Mouse (Mus musculus): ENCODE data around the gene Sik1.

Sik1 gene

DNA sequence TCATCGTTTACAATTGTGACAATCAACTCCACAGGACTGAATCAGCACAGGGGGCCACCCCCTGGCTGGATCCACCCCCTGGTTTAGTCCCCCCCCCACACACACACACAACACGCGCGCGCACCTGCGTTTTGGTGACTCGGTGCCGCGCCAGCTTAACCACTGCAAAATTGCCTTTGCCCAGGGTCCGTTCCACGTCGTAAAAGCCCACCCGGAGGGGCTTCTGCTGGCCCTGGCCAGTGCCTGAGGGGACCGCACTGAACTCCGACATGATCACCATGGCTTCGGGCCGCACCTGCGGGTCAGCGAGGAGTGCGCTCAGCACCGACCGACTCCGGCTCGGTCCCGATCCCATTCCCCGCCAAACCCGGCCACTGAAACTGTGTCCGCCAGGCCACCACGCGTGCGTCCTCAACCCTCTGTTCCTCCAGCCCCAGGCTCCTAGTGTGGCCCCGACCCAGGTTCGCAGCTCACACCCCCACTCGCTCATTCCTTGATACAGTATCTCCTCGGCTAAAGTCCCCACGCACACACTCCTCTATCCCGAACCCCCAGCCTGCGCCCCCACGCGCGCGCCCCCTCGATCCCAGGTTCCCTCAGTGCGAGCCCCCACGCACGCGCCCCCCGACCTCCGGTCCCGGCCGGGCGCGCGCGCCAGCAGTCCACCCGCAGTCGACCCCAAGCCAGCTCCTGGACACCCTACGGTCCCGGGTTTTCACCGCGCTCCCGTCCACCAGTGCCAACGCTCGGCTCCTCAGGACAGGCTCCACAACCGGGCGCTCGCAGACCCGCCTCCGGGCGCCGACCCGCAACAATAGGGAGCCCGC is 621 bp downstream of the Sik1 start:
- peak; percentile 66 to 77 for DNase-seq

DNA sequence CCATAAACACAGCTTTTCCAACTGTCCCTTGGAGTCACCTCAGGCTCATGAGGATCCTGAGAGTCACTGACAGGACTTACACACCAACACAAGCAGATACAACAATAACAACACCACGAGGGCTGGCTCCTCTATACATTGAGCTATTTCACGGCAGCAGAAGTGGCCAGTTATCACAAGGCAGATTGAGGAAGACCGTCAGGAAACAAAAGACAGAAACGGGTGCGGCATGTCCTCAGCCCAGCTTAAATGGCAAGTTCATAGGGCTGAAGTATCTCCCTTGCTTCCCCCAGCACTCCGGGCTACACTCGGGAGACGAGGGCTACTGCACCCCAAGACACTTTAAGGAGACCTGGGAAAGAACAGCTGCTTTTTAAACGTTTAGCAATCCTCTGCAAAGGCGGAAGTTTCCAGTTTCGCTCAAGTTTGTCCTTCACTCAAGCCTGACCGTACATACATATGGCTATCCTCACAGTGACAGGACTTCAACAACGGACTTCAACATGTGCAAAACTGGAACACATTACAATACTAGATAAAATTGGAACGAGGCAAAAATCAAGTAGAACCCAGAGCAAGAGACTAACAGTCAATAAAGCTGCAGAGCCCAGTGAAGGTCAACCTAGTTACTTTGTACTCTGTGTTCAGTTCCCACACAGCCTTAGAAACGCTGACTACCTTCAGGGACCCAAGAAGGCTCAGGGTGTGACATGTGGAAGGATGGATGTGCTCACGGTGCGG is 2.0 kb downstream of the Sik1 start:
- peak in 1 of 2 experiments; percentile 31 for DNase-seq

DNA sequence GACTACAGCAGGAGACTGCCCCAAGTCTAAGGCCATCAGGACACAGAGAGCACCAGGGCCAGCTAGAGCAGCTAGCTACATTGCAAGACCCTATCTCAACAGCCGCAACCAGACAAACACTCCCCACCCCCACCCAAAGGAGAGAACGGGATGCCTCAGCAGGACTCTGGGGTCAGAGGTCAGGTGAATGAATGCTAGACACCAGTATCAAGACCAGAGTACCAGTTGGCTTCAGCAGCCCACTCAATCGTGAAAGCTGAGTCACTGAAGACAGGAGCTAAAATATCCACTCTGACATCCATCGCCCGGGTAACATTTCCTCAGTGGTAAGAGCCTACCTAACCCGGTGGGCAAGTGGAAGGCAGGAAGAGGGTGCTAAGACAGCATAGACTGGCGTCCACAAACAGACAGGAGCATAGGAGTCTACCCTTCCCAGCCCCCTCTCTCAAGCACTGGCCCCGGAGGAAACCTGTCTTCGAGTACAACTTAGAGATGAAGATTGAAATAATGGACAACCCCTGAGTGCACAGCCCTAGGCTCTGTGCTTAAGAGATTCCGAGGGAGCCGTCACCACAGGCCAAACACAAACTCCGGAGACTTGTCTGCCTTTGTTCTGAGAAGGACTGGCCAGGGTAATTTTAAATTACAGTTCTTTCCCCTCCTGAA is 2.7 kb downstream of the Sik1 start:
- peak in 1 of 2 experiments; percentile 37 for DNase-seq

DNA sequence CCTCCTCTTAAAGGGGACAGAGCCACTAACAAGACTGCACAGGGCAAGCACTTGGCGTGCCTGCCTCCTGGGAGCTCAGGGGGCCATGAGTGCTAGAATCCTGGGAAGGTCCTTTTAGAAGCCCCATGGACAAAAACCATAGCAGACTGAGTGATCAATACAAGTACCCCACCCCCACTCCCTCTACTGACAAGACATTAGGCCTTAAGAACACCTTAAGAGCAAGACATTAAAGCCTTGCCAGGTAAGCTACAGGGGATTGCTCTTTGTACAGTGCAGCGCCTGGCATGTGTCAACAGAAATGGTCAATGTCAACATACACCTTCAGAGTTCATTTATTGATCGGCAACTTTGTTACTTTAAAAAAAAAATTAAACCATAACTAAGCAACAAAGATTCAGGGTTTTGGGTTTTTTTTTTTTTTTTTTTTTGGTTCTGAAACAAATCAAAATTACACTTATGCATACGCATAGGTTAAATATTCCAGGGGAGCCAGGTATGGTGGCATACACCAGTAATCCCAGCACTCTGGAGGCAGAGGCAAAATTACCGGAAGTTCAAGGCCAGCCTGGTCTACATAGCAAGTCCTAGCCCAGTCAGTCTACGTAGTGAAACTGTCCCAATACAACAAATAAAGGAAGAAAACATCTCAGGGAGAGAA is 3.7 kb downstream of the Sik1 start:
- no peak for DNase-seq

DNA sequence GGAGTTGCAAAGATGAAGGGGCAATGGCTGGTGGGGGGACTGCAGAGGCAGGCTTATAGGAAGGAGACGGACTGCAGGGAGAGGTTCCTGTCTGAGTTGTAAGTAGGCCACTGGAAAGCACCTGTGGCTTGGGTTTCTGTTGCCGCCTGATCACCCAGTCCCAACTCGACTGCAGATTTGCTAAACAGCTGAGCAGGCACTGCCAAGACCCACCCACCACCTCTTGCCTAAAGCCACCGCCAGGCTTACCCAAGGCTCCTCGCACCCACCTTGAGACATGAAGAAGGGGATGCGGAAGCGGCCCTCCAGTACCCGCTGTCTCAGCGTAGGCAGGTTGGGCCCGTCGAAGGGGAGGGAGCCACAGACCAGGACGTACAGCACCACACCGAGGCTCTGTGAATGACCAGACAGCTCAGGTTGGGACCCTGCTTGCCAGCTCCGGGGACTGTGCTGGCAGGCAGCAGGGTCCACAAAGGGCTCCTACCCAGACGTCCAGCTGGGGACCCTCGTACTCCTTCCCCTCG is 5.1 kb downstream of the Sik1 start:
- no peak for DNase-seq

DNA sequence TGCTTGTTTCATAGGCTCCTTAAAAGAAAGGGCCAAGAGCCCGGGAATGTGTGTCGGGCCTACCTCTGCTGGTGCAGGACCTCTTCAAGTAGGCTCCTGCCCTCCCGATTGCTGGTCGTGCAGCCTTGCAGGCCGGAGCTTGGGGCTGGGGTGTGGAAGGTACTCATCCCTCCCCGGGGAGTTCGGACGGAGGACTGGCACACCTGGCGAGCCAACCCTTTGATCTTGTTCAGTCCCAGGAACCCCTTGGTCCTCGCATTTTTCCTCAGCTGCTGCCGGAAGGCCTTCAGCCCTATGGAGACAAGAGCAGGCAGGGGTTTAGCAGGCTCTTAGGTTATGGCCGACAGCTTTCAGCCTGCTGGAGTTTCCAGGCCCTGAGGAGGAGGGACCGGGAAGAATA is 8.6 kb downstream of the Sik1 start:
- no peak for DNase-seq

DNA sequence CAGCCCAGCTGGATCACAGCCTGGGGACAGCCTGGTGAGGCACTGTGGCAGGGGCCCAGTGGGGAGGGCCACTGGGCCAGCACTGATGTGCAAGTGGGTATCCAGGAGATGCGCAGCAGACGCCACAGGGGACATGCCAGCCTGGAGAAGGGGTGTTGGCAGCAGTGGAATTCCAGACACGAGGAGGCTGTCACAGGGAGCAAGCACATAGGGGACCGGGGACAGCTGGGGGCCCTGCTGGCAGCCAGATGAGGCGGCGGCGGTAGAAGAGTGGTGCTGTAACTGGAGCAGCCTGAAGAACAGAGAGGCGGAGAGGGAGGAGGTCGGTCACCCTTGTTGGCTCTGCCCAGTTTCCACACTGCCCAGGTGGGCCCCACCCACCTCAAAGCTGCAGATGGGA is 9.3 kb downstream of the Sik1 start:
- DNase-seq, result no peak

DNA sequence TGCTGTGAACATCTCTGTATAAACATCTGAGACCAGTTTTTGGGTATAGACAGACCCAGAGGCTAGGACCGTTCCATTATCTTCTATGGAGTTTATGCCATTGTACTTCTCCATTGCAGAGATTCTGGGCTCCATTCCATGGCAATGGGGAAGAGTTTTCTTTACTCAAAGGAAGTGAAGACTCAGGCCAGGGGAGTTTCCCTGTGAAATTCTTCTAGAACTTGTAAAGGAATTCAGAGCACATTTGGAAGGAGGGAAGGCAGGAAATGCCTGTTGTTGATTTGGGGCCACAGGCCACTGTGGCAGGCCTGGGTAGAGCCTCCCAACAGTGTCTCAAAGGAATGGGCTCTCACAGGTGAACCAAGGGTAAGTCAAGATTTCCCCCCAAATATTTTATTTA is 11.7 kb downstream of the Sik1 start:
- no peak for DNase-seq

DNA sequence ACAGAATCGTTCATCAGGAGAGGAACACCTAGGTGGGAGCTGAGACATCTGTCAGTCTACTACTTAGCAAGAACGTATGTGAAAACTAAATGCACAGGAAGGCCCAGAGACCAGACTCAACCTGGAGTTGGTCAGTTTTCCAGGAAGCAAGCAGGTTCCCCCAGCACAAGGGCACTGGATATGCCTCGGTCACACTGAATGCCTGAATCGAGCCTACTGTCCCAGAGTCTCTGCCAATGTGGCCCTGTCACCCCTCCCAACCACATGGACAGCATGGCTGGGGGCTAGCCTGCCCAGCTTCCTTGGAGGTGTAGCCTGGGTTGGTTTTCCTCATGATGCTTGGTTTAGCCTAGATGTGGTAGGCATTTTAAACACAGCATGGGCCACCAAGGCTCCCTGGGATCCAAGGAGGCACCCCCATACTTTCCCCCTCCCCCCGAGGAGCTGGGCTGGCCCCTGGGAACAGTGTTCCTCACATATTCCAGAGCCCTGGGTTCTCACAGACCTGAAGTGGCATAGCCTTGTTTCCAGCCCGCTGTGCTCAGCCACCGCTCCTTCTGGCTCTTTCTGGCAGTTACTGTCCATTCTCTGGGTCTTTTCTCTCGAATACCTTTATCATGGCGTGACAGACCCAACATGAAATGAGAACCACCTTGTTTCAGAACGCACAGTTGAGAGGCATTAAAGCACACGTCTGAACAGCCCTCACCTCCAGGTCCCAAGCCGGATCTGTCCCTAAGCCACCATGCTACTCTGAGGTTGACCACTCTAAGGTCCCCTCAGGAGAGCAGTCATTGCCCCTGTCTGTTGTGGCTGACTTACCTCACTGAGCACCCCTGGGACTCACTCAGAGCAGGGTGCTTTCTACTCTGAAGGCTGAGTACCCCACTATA is 12.4 kb downstream of the Sik1 start:
- no peak for DNase-seq

DNA sequence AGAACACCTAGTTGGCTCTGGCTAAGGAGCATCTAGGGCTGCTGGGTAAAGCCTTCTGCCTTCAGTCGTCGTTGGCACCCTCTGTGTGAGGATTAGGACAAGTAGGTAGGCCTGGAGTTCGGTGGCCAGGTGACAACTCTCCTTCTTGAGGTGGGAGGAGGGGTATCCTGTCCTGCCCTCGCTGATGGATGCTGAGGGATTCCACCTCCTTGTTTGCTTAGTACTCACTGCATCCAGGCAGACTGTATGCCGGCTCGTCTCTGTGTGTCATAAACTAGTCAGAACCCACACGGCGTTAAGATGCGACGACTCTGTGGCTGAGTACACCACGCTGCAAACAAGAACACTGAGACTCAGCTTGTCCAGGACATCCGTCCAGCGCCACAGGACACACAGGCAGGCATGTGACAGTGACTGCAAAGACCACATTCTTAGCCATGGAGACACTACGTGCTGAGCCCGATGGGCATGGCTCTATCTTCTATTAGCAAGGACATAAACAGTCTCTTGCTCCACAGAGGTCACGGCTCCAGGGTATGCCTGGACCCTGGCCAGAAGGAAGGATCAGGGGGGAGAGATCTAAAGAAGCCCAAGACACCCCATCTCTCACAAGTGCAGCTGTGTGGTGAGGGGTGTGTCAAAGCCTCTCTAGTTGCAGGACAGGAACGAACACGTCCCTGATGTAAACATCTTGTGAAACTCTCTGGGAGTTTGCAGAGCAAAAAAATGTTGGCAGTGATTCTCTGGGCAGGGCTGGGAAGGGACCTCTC is 13.6 kb downstream of the Sik1 start:
- peak in 1 of 2 experiments; percentile 32 for DNase-seq

DNA sequence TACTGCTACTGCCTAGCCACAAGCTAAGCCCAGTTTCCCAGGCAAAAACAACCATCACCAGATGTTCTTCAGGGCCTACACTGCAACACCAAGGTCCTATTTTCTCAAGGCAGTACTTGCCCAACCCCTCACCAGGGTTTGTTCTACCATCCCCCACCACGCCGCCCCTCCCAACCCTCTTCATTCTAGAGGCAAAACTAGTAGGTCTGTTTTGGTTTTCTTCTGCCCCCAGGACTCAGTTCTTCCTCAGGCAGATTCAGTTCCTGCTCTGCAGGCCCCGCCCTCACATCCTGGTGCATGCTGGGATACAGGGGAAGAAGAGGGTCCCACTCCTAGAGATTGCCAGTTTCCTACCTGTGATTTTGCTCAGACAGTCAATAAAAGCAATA is 14.2 kb downstream of the Sik1 start:
- no peak for DNase-seq

DNA sequence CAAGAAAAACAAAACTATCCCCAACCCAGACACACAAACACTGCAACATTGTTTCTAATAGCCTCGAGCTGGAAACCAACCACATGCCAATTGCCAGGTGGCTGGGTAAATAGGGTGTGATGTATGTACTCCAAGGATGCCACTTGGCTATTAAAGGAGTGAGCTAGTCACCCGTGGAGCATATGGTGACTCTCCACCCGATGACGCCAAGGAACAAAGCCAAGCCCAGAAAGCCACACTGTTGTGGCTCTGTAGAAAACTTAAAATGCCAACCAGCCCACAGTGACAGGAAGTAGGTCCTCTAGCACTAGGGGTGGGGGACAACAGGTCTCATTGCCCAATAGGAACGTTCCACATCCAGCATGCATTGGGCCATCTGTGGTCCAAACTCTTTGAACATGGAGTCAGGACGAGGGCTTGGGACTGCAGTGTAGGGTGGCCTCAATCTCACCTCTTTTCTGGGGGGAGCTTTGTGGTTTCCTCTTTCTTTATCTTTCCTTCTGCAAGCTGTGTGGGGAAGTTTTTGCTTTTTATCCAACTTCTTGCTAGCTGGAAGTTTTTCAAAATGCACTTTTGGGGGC is 15.1 kb downstream of the Sik1 start:
- no peak for DNase-seq

DNA sequence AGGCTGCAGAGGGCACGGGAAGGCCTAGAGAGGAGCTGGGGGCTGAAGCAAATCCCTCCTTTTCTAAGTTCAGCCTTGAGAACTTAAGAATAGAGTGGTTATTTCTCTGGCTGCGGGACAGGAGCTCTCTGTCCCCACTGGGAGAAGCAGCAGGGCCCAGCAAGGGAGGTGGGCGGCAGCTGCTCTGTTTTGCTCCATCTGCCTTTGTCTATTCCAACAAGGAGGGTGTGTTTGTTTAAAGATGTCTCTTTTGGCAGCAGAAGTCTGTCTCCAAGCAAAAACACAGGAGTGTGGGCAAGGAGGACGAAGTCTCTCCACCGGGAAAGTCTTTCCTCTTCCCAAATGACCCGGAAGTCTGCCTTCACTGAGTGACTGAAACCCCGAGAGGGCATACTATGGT is 18.8 kb downstream of the Sik1 start:
- no peak for DNase-seq

DNA sequence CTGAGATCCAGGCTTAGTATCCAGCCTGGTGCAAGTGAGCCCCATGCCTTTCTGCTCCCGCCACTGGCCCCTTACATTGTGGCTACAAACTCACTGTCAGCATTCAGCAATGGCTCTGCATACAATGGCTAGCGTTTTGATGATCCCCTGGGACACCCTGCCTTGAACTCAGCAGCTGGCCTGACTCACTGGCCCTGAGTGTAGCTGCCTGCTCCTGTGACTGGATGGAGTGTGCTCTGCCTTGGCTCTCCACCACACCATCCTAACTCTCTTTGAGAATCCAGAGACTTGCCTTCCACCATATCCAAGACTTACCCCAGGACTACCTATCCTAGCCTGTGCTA is 19.4 kb downstream of the Sik1 start:
- DNase-seq, result no peak

DNA sequence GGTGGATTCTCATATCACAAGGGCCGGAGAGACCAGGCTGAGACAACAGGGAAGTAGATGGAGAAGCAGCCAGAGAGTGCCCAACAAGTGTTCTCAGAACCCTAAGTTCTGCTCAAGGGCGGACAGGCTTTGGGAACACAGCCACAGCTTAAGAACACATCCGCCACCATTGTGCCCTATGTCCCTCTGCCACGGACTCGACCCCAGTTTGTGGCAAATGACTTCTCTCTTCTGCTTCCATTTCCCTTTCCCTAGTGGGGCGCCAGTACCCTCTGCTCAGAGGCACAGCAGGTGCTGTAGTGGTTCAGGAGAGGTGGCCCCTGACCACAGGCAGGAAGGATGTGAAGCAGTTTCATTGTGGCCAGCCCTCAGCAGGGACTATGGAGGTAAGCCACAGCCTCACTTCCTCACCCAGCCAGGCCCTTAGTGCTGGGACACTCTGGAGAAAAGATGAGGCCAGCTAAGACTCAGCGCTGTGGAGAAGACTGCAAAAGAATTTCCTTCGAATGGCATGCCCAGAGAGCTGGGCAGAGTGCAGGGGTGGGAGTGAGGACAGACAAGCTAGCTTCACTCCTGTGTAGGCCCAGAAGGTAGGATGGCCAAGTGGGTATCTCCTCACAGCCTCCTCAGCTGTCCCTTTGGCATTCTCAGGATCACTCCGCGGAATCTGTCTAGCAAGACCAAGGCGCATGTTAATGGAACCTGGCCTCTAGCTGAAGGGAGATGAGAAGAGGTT is 19.9 kb downstream of the Sik1 start:
- DNase-seq, result no peak

DNA sequence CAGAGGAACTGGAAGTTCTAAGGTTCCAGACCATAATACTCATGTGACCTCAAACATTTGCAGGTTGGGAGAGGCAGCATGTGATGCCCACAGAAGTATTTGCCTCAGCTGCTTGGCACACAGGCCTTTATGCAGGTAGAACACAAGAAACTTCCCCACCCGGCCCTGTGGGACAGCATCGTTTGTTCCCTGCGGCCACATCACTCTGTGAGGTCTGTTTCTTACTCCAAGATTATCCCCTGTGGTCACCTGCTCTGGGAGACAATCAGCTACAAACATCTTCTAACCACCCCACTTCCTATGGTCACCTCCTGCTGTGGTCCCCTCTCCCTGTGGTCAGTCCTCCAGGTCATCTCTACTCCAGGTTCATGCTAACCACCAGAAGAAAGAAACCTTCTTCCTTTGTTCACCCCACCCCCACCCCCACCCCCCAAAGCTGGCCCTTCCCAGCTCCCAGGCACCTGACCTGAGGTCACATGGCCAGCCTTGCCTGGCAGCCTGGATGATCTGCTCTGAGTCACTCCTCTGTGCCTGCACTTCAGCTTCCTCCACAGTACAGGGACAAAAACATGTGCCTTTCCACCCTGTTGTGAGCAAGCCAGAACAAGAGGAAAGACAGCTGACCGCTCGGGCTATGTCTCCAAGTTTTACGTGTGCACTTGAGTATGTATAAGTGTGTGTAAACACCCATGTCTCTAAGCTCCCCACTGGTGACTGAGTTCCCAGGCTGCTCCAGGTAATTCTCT is 21.1 kb downstream of the Sik1 start:
- DNase-seq, result peak in 1 of 2 experiments; percentile 65

DNA sequence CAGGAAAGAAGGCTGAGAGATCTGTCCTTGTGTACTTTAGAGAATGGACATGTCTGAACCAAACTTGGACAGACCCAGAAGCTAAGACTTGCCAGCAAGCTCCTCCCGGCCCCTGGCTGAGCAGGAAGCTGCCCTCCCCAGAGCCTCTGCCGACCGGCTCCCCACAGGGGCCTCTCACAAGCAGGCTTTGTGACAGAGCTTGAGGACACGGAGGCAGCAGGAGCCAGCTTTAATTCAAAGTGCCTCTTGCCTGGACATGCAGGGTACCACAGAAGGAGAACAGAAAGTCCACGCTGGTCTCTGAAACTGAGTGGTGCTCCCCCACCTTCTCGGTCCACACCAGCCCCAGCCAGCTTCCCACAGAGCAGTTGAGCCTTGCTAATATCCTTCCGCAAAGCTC is 21.9 kb downstream of the Sik1 start:
- DNase-seq, result peak in 1 of 2 experiments; percentile 62

DNA sequence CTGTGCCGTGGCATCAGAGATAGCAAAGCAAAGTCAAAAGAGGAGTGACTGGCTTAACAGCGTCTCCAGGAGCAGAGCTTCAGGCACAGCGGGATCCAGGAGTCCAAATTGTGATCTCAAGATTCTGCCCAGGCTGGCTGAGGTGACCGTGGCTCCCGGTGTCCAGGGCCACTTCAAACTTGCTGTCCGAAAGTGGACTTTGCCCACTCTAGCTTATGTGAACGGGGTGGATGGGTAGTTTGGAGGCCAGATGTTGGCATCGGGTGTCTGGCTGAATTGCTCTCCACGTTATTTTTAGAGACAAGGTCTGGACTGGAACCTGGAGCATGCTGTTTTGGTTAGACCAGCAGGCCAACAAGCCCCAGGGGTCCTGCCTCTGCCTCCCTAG is 23.0 kb downstream of the Sik1 start:
- DNase-seq, result no peak

DNA sequence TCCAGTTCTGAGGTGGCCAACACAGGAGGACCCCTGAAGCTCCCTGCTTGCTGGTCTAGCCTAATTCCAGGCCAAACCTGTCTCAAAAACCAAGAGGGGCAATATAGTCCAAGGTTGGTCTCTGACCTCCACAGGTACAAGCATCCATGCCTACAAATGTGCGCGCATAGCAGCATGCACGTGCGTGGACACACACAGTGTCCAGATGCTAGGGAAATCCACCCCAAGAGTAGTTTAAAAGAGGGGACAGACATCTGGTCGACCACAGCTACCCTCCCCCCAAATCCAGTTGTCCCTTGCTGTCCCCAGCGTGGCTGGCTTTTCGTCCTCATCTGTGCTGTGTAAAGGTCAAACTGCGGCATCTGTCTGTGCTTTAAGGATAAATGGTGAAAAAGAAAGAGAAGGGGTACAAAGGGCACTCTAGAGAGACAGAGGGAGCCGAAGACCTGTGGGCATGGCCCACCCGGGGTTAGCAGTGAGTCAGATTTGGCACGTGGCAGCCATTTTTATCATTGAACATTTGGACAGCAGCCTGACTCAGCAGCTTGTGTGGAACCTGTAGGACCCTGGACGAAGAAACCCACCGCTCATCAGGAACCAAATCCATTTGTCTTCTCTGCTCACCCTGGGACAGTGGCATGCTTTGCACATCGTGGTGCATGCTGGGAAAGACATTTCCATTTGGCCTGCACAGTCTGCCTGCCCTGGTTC is 23.6 kb downstream of the Sik1 start:
- DNase-seq, result no peak
